Mouse (Mus musculus) 3T3-L1 (cell line): Measurements from ENCODE around the gene Slc25a23.
A peak's percentile ranks its signal among the peaks of the same experiment; 100 is the strongest.

Experiments
- DNase-seq: peaks from one replicate; pipeline ENCODE4 v3.0.0-alpha.2; 2015; ENCODE audit warnings: low read depth, low spot score

Gene Slc25a23

GRCm38 (mm10) chr17:57019693-57020092, 40.0 kb downstream of the Slc25a23 start:
- no peak for DNase-seq

GRCm38 (mm10) chr17:57012245-57012795, 47.3 kb downstream of the Slc25a23 start:
- no peak for DNase-seq

GRCm38 (mm10) chr17:57011236-57012141, 48.2 kb downstream of the Slc25a23 start, which contains the start of the genes Gtf2f1 and Gm17949:
Gtf2f1 (minus strand) TSS chr17:57011288.
Gm17949 (plus strand) TSS chr17:57011469.
- DNase-seq = peak; percentile 98

- DNase-seq = no peak
These were observed 48.8 kb downstream of the Slc25a23 start for GRCm38 (mm10) chr17:57010911-57011235.

- DNase-seq = peak; percentile 65
These were observed 52.3 kb downstream of the Slc25a23 start for GRCm38 (mm10) chr17:57007137-57007905.

GRCm38 (mm10) chr17:57003994-57004393, 55.7 kb downstream of the Slc25a23 start:
- DNase-seq = no peak

- DNase-seq = peak; percentile 56
These were observed 58.4 kb downstream of the Slc25a23 start for GRCm38 (mm10) chr17:57001228-57001627.

GRCm38 (mm10) chr17:56999968-57000609, 59.6 kb downstream of the Slc25a23 start, which contains the start of gene Pspn:
Pspn (minus strand) TSS chr17:57000018.
- no peak for DNase-seq

- no peak for DNase-seq
These were observed 60.2 kb downstream of the Slc25a23 start for GRCm38 (mm10) chr17:56999414-56999813.

GRCm38 (mm10) chr17:56997029-56997667, 62.5 kb downstream of the Slc25a23 start, which contains the start of gene Alkbh7:
Alkbh7 (plus strand) TSS chr17:56997339.
- peak; percentile 100 for DNase-seq

GRCm38 (mm10) chr17:56996506-56996905, 63.2 kb downstream of the Slc25a23 start:
- no peak for DNase-seq

- DNase-seq = no peak
These were observed 64.6 kb downstream of the Slc25a23 start for GRCm38 (mm10) chr17:56995046-56995445.
